Mouse (Mus musculus) layer of hippocampus, postnatal 14 days (tissue): ENCODE measurements at regions not wholly inside any gene's neighbourhood (a gene's known extent, or its start where the extent isn't known, plus 50 kb on each side); places are given as distances from the start of the nearest gene placed in this dataset.
A peak's percentile ranks its signal among the peaks of the same experiment; 100 is the strongest.

ENCODE experiments used
- DNase-seq, 2 experiments: peaks; one replicate each; pipeline ENCODE4 v3.0.0; 2021 to 2022; ENCODE audit warnings: low spot score in 2 of 2, mixed read lengths in 1 of 2

- DNase-seq = peak in 1 of 2 experiments; percentile 20
These were observed 78.1 kb downstream of the Pom121l12 start for GRCm38 (mm10) chr11:14676992-14677734.

- peak; percentile 8 to 34 for DNase-seq
These were observed 101.6 kb downstream of the Pom121l12 start for GRCm38 (mm10) chr11:14700666-14701065.
